Mouse (Mus musculus) neural tube, embryonic 11.5 days (tissue): ENCODE data around the gene Zfp524. TPM values are rescaled to one million over a fixed set of nuclear protein-coding genes. Genes with fewer than 3 reads are reported as not detected.

Experiments
- ATAC-seq: fragments of 200-750 bp; cut with Nextera tagmentation; 2 replicates; pipeline ENCODE4 v1.8.0; 2017; ENCODE audit warnings: moderate number of reproducible peaks, mild to moderate bottlenecking, moderate TSS enrichment, moderate library complexity; ENCODE audit not compliant: insufficient read depth, low FRiP score, low TSS enrichment
- DNase-seq: peaks from one replicate; pipeline ENCODE4 v3.0.0-alpha.2; 2015; ENCODE audit warnings: low spot score
- H3K27ac ChIP-seq: fragments of 300-500 bp; sonication (generic); 2 replicates; pipeline ENCODE4 v1.5.1; 2014; ENCODE audit warnings: low read depth, mild to moderate bottlenecking, low read length
- H3K27me3 ChIP-seq: fragments of 300-500 bp; sonication (generic); 2 replicates; pipeline ENCODE4 v1.6.1; 2014; ENCODE audit warnings: mild to moderate bottlenecking, low read length, mixed read lengths; ENCODE audit not compliant: control insufficient read depth, insufficient read depth
- H3K36me3 ChIP-seq: fragments of 300-500 bp; sonication (generic); 2 replicates; pipeline ENCODE4 v1.6.1; 2014; ENCODE audit warnings: mild to moderate bottlenecking, low read length, moderate library complexity, mixed read lengths; ENCODE audit not compliant: control insufficient read depth, insufficient read depth
- H3K4me1 ChIP-seq: fragments of 300-500 bp; sonication (generic); 2 replicates; pipeline ENCODE4 v1.6.1; 2014; ENCODE audit warnings: low read length, mixed read lengths; ENCODE audit not compliant: control insufficient read depth, insufficient read depth
- H3K4me2 ChIP-seq: fragments of 300-500 bp; sonication (generic); 2 replicates; pipeline ENCODE4 v1.6.1; 2014; ENCODE audit warnings: low read depth, mild to moderate bottlenecking, moderate library complexity
- H3K4me3 ChIP-seq: fragments of 300-500 bp; sonication (generic); 2 replicates; pipeline ENCODE4 v1.5.1; 2014; ENCODE audit warnings: low read depth, low read length
- H3K9ac ChIP-seq: fragments of 300-500 bp; sonication (generic); 2 replicates; pipeline ENCODE4 v1.6.1; 2014; ENCODE audit warnings: mild to moderate bottlenecking, low read length
- H3K9me3 ChIP-seq: fragments of 300-500 bp; sonication (generic); 2 replicates; pipeline ENCODE4 v1.6.1; 2016; ENCODE audit warnings: low read length; ENCODE audit not compliant: control insufficient read depth
- WGBS: fragments of 180-500 bp; shearing (Covaris S2); extraction: QIAGEN DNeasy Blood & Tissue Kit; methylation state at CpG from one replicate; pipeline ENCODE4 v1.1.7; 2014; 5-methylcytosine and 5-hydroxymethylcytosine counted together
- polyA plus RNA-seq: library from polyadenylated mRNA; unstranded; fragments of >200 nt; fragmentation: Nextera tagmentation; extraction: Ambion mirVana; gene quantifications from 2 replicates; pipeline ENCODE4 v1.2.1, GENCODE M21; 2014

The Zfp524 gene
- polyA plus RNA-seq, 1 experiment from 2014 or later: 10.1 TPM

DNA sequence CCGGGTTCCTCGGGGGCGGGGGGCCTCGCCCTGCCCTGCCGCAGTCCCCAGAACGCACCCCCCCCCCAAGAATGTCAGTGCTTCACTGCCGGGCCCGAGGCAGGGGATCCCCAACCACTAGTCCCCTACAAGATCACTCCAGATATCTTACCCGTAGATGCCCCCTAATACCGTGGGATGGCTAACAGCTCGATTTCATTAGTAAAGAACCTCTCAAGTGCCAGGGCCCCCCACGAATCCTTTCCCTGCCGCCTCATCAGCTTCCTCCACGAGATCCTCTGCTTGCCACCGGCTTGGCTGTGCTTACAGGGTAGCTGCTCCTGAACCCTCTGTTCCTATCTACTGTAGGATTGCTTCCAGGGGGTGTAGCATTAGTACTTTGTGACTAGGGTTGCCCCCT is 6.5 kb downstream of the Zfp524 start:
- no peaks in the 10 kb centered on the region for H3K27me3 ChIP-seq
- DNase-seq (no peak), ATAC-seq (peak; percentile 1; the same call in 1 of the 2 replicates)
- WGBS: under 1% methylated on average over 12 of the region's 15 CpGs
- no peaks in the 10 kb centered on the region for H3K9me3 ChIP-seq
- peak overlapping the region; percentile 83 for H3K27ac ChIP-seq
- peaks cover 7% of the 10 kb centered on the region for H3K36me3 ChIP-seq
- H3K4me2 ChIP-seq: peak overlapping the region; percentile 81
- H3K4me3 ChIP-seq: peak overlapping the region; percentile 82
- peak overlapping the region; percentile 83 for H3K9ac ChIP-seq
- peaks cover 7% of the 10 kb centered on the region for H3K4me1 ChIP-seq

- peak overlapping the region; percentile 83; the same call in 1 of the 2 replicates for H3K27ac ChIP-seq
- H3K4me1 ChIP-seq: peaks cover 3% of the 10 kb centered on the region
- H3K4me3 ChIP-seq: peak overlapping the region; percentile 82
- ATAC-seq (no peak), DNase-seq (no peak)
- peaks cover 7% of the 10 kb centered on the region for H3K36me3 ChIP-seq
- 57% methylated on average over 5 of the region's 5 CpGs for WGBS
- no peaks in the 10 kb centered on the region for H3K9me3 ChIP-seq
- H3K4me2 ChIP-seq: peak overlapping the region; percentile 81
- peak overlapping the region; percentile 83 for H3K9ac ChIP-seq
- H3K27me3 ChIP-seq: no peaks in the 10 kb centered on the region
These were observed 7.0 kb downstream of the Zfp524 start for GRCm38 (mm10) chr7:5021197-5021596.

- Histone ChIP-seq H3K9ac (no peak overlapping the region), H3K4me1 (no peaks in the 10 kb centered on the region), H3K27ac (no peak overlapping the region), H3K9me3 (peaks cover 23% of the 10 kb centered on the region), H3K36me3 (peaks cover 56% of the 10 kb centered on the region), H3K4me2 (no peak overlapping the region), H3K27me3 (0 out of 2 replicates have a peak, but pooled peaks cover 2% of the 10 kb centered on the region), H3K4me3 (no peak overlapping the region)
- 95% methylated on average over 22 of the region's 22 CpGs for WGBS
- DNase-seq: no peak
- ATAC-seq: no peak
These were observed 15.3 kb downstream of the Zfp524 start for GRCm38 (mm10) chr7:5029543-5029942.

DNA sequence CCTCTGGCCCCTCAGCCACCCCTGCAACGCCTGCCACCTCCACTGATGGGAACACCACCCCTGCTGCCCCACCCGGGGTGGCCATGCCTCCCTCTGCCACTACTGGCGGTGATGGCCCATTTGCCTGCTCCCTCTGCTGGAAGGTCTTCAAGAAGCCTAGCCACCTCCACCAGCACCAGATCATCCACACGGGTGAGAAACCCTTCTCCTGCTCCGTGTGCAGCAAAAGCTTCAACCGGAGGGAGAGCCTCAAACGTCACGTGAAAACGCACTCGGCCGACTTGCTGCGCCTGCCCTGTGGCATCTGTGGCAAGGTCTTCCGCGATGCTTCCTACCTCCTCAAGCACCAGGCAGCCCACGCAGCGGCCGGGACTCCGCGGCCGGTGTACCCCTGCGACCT is 15.7 kb downstream of the Zfp524 start:
- Histone ChIP-seq H3K4me3 (no peak overlapping the region), H3K27ac (no peak overlapping the region), H3K9ac (no peak overlapping the region), H3K36me3 (peaks cover 55% of the 10 kb centered on the region), H3K4me1 (no peaks in the 10 kb centered on the region), H3K4me2 (no peak overlapping the region), H3K9me3 (peaks cover 23% of the 10 kb centered on the region), H3K27me3 (0 out of 2 replicates have a peak, but pooled peaks cover 2% of the 10 kb centered on the region)
- no peak for DNase-seq
- no peak for ATAC-seq
- WGBS: 91% methylated on average over 21 of the region's 21 CpGs

DNA sequence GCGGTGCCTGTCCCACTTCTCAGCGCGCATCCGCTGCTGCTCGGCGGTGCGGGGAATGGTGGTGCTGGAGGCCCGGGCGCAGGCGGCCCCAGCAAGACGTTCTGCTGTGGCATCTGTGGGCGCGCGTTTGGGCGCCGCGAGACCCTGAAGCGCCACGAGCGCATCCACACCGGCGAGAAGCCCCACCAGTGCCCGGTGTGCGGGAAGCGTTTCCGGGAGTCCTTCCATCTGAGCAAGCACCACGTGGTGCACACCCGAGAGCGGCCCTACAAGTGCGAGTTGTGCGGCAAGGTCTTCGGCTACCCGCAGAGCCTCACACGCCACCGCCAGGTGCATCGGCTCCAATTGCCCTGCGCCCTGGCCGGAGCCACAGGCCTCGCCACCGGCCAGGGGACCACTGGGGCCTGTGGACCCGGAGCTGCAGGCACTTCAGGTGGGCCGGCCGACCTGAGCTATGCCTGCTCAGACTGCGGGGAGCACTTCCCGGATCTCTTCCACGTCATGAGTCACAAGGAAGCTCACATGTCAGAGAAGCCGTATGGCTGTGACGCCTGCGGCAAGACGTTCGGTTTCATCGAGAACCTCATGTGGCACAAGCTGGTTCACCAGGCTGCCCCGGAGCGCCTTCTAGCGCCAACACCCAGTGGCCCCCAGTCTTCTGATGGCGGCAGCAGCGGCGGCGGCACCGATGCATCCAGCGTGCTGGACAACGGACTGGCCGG is 16.5 kb downstream of the Zfp524 start:
- WGBS: 75% methylated on average over 62 of the region's 63 CpGs
- H3K4me2 ChIP-seq: no peak overlapping the region
- H3K36me3 ChIP-seq: peaks cover 57% of the 10 kb centered on the region
- H3K27ac ChIP-seq: no peak overlapping the region
- ATAC-seq (no peak), DNase-seq (no peak)
- peaks cover 23% of the 10 kb centered on the region for H3K9me3 ChIP-seq
- H3K9ac ChIP-seq: no peak overlapping the region
- 0 out of 2 replicates have a peak, but pooled peaks cover 2% of the 10 kb centered on the region for H3K27me3 ChIP-seq
- H3K4me3 ChIP-seq: no peak overlapping the region
- no peaks in the 10 kb centered on the region for H3K4me1 ChIP-seq

- no peak overlapping the region for H3K4me3 ChIP-seq
- no peak overlapping the region for H3K27ac ChIP-seq
- ATAC-seq: no peak
- H3K9ac ChIP-seq: no peak overlapping the region
- peaks cover 23% of the 10 kb centered on the region for H3K9me3 ChIP-seq
- no peak overlapping the region for H3K4me2 ChIP-seq
- H3K4me1 ChIP-seq: no peaks in the 10 kb centered on the region
- 0 out of 2 replicates have a peak, but pooled peaks cover 2% of the 10 kb centered on the region for H3K27me3 ChIP-seq
- no peak for DNase-seq
- peaks cover 60% of the 10 kb centered on the region for H3K36me3 ChIP-seq
- 72% methylated on average over 46 of the region's 46 CpGs for WGBS
These were observed 17.3 kb downstream of the Zfp524 start for GRCm38 (mm10) chr7:5031496-5031895.

- Histone ChIP-seq H3K9ac (no peak within 1 kb of the TSS), H3K36me3 (peaks cover 50% of the 10 kb centered on the region), H3K4me2 (no peak within 1 kb of the TSS), H3K4me1 (no peaks in the 10 kb centered on the region), H3K4me3 (no peak within 1 kb of the TSS), H3K9me3 (peaks cover 23% of the 10 kb centered on the region), H3K27ac (no peak within 1 kb of the TSS), H3K27me3 (0 out of 2 replicates have a peak, but pooled peaks cover 2% of the 10 kb centered on the region)
- DNase-seq: no peak
- no peak for ATAC-seq
- 88% methylated on average over 3 of the region's 3 CpGs for WGBS
These were observed 19.6 kb downstream of the Zfp524 start, which contains the start of gene 4632433K11Rik for GRCm38 (mm10) chr7:5033818-5034217. 4632433K11Rik (plus strand) TSS chr7:5034118.

DNA sequence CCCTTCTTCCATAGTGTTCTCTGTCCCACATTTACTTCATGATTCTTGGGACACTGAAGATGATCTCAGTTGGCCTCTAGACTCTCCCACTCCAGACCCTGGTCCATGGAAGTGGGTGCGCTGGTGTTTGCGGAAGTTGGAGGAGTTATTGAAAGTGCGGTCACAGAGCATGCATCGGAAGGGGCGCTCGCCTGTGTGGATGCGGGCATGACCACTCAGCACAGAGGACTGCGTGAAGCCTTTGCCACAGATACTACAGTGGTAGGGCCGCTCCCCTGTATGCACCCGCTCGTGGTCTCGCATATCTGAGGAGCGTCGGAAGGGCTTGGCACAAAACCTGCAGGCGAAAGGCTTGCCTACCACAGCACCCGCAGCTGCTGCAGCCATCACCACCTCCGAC is 21.4 kb downstream of the Zfp524 start:
- Histone ChIP-seq H3K9ac (no peak overlapping the region), H3K4me3 (no peak overlapping the region), H3K36me3 (peaks cover 32% of the 10 kb centered on the region), H3K4me2 (no peak overlapping the region), H3K27ac (no peak overlapping the region), H3K9me3 (peaks cover 10% of the 10 kb centered on the region), H3K27me3 (no peaks in the 10 kb centered on the region), H3K4me1 (no peaks in the 10 kb centered on the region)
- 97% methylated on average over 17 of the region's 17 CpGs for WGBS
- DNase-seq: no peak
- no peak for ATAC-seq

DNA sequence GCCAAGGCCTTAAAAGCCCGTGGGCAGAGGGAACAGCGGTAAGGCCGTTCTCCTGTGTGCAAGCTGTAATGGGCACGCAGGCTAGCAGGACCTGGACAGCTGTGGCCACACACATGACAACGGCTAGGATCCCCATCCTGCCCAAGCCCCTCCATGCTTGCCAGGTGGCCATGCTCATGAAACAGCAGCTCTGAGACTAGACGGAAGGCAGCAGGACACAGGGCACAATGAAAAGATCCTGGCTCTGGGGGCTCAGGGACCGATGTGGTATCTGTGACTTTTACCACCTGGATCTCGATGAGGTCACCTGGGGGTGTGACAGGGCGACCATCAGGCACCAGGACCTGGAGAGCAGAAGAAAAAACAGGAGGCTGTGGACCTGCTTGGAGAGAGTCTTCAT is 21.9 kb downstream of the Zfp524 start:
- peaks cover 27% of the 10 kb centered on the region for H3K36me3 ChIP-seq
- 97% methylated on average over 9 of the region's 9 CpGs for WGBS
- H3K27ac ChIP-seq: no peak overlapping the region
- H3K4me3 ChIP-seq: no peak overlapping the region
- peaks cover 5% of the 10 kb centered on the region for H3K9me3 ChIP-seq
- no peaks in the 10 kb centered on the region for H3K27me3 ChIP-seq
- ATAC-seq (no peak), DNase-seq (no peak)
- no peaks in the 10 kb centered on the region for H3K4me1 ChIP-seq
- no peak overlapping the region for H3K9ac ChIP-seq
- no peak overlapping the region for H3K4me2 ChIP-seq
